Mouse (Mus musculus): Measurements from ENCODE around the gene Sec24b. TPM values are rescaled to one million over a fixed set of nuclear protein-coding genes. Genes with fewer than 3 reads are reported as not detected.

Gene Sec24b
- polyA plus RNA-seq, 1 experiment, result 38.6 TPM

DNA sequence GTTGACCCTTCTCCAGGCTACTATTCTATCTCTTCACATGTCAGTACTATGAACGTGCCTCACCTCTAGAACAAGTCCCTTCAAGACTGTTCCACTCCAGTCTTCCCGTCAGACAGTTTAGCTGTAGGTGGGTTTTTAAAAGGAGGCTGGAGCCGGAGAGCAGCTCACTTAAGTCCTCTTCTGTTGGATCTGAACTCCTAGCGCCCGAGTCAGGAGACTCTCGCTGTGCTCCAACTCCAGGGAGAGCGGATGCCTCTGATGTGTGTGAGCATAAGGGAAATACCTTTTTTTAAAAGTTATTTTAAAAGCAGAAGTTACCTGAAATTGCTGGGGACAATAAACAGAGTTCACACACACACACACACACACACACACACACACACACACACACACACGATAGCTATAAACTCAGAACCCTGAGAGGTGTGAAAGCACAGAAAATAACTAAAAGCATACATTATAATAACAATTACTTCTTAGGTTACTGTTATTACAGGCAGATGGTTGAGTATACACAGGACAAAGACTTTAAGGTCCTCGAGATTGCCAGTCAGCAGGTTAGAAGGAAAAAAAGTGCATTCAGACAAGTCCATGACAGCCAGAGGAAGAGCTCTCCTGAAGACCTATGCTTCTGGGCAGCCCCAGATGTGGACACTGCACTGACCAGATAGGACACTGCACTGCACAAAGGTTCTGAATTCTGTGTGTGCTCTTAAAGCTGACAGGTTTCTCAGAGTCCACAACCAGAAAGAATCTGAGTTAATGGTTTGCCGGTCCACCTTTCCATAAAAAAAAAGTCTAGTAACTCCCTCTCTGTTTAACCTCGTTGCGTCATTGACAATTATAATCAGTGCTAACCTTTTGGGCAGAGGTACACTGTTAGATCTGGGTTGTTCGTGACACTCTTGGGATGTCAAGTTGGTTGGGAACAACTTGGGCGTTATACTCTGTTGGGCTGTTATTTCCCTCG lies 5.7 kb downstream of the Sec24b start:
- DNase-seq (ENCODE audit: low read depth), result no peak

DNA sequence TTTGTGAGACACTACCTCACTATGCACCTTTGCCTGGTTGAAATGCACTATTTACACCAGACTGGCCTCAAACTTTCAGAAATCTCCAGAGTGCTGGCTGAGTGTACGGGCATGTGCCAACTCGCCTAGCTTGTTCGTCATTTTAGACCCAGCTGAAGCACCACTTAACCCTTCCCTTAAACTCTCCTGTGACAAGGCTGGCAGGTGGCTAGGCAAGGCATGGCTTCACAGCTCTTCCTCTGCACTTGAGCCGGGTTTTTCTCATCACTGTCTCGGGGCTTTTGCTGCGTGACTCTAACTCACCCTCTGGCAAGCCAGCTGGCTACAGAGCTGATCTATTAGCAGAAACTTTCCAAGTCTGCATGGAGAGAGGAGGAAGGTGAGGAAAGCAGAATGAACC lies 6.8 kb downstream of the Sec24b start:
- DNase-seq (ENCODE audit: low read depth), result no peak

DNA sequence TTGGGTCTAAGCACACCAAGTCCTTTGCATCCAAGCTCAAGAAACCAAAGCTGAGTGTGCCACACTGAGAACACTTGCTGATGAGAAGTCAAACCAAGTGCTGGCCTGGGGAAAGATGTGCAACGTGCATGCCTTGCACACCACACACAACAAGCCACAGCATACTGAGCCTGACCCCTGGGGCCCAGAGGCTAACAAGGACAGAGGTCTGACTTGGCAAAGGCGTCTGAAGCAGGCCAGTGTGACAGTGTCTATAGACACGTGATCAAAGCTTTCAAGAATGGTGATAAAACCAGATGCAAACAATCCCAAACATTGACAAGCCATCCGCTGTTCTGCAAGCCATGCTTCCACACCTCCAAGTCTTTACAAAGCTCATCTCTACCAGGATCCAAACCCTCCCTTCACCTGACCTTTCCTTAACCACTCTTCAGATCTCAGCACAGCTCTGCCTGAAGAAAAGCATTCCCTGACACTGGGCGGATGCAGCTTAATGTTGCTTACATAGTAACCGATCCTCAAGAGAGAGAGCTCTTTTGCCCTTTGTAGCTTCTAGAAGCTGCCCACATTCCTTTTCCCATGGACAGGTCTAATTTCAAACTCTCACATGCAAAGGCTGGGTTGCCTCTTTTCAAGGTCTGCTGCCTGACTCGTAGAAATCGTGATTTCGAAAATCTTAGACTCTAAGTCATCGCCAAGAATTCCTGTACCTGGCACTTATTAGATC lies 7.8 kb downstream of the Sec24b start:
- DNase-seq (ENCODE audit: low read depth), result no peak

DNA sequence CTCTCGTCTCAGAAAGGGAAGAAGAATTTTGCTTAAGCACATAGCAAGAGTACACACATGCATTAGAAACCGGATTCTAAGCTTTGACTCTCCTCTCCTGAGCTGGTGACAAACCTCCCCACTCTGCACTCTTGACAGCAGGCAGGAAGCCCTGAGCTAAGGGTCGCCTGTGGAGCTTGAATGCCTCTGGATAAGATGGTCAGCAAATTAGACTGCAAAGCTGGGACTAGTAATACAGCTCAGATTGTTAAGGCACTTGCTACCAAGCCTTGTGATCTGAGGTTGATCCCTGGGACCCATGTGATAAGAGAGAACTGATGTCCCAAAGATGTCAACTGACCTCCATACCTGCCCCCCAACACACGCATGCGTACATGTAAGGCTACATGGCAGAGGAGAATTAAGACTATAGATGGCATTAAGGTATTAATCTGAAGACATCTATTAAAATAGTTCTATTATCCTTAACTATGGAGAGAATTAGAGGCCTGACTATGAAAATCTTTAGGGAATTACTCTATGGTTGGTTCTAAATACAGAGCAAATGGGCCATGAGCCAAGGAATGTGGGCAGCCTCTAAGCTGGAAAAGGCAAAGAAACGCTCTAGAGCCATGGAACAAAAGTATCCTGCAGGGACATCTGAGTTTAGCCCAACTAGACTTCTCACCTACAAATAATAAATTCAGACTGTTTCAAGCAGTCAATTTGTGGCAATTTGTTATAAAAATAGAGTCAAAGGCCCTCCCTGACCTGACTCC lies 8.6 kb downstream of the Sec24b start:
- DNase-seq (ENCODE audit: low read depth), result no peak

DNA sequence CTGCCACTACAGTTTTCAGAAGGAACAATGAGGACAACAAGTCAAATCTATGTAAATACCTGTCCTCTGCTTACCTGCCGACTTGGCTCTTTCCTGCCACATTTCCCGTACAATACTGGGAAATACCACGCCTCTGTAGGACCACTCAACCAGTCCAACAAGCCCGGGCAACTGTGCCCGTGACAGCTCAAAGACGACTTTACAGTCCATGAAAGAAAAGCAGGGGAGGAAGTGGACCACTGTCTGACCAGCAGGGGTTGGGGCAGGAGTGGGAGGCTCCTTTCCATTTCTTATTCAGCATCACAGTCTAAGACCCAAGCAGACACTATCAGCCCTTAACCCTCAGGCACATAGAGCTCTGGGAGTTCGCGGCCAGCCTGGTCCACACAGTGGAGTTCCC lies 9.2 kb downstream of the Sec24b start:
- no peak for DNase-seq (ENCODE audit: low read depth)

DNA sequence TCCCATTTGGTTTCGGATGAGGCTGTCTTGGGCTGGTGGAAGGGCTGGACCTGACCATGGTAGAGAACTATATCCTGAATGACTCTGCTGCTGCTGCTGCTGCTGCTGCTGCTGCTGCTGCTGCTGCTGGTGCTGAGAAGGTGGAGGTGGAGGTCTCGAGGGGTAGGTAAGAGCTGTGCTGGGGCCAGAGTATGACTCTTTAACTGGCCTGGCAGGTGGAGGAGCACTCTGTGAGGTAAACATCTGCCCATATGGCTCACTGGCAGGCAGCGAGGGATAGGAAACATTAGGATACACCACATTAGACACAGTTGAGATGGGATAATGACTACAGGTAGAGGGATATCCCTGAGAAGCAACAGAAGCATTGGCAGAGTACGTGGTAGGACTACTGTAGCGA lies 20.6 kb downstream of the Sec24b start:
- no peak for DNase-seq (ENCODE audit: low read depth)

DNA sequence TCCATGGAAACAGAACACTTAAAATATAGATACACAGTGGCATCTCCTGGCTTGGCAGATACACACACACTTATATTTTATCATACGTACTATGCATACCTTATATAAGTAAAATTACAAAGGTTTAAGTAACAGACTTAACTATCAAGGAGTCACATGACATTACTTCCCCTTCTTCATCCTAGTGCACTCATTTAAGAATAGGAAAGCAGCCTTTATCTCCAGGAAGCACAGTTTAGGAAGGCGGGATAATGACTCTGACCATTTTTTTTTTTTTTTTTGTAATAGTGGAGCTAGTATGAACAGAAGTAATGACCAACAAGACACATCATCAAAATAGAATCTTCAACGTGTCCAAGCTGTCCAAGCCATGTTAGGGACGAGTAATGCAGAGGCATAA lies 21.3 kb downstream of the Sec24b start:
- no peak for DNase-seq (ENCODE audit: low read depth)

DNA sequence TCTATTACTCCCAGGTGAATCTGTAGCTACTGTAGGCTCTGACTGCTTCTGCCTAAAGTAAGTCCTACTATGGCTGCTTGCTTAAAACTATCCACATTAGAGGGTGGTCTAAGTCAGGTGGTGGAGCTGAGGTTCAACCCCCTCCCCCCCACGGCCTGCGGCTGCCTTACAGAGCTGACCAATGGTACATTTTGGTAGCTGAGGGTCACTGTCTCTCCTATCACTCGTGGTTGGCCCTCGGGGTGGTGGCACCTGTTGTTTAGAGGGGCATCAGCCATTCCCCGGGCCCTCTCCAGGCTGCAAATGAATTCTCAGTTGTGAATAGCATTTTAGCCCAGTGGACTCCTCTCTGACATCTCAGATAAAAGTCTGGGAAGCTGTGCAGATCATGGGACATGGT lies 32.6 kb downstream of the Sec24b start:
- DNase-seq (ENCODE audit: low read depth), result no peak

DNA sequence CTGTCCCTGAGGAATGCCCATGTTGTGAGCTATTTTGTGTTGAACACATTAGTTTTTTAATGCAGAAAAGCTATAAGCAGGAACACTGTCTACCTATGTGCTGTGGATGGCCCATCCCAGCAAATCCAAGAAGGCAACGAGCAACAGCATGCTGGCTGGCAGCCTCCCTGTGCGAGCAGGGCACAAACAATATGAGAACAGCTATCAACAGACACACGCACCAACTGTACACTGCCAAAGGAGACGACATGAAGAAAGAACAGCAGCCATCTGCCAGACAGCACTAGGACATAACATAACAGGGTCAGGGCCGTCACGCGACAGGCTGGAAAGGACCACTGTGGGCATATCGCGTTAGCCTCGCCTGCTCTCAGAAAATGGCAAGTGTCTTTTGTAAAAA lies 35.2 kb downstream of the Sec24b start:
- DNase-seq (ENCODE audit: low read depth), result no peak

DNA sequence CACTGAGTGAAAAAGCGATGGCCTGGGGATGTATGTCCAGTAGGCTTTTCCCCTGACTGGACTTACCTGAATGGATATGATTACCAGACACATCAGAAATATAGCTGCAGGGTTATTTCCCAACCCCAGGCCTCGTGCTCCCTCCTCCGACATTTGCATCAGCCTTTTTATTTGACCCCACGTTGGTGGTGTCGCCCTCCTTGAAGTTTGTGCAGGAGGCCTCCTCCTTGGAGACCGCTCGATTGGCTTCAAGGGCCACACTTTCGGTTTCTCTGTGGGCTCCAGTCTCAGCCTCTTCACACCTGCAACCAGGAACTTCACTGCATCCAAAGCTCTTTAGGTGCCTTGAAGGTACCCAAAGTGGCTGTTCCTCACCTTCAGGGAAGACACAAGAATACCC lies 35.8 kb downstream of the Sec24b start:
- DNase-seq (ENCODE audit: low read depth), result no peak

DNA sequence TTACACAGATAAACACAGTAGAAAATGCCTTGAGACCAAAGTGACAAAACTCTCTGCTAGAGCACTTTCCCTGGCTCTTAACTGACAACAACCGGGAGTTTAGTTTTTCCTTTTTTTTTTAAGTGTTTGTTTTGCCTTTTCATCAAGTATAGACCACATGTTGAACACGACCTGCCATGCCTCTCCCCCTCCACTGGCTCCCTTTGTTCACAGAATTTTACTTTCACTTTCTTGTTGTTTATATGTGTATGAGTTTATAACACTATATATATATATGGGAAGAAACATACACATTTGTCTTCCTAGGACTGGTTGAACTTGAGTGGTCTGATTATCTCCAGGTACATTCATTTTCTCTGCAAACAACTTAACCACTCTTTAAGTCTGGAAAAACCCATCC lies 48.4 kb downstream of the Sec24b start:
- no peak for DNase-seq (ENCODE audit: low read depth)

DNA sequence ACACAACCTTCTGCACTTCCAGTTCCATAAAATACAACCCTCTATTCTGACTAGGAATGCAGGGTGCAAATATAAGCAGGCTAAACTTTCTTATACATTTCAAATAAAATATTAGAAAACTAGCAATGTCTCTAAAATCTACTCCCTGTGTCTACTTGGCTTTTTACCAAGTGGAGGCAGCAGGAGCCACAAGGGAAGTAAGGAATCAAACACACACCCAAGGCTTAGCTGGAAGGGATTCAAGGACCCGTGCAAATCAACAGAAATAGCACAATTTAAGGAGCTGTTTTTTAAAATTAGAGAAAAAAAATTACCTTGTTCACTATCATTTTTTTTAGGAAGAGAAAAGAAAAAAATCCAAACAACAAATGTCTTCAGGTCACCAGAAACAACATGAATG lies 50.1 kb downstream of the Sec24b start:
- DNase-seq (ENCODE audit: low read depth), result no peak

DNA sequence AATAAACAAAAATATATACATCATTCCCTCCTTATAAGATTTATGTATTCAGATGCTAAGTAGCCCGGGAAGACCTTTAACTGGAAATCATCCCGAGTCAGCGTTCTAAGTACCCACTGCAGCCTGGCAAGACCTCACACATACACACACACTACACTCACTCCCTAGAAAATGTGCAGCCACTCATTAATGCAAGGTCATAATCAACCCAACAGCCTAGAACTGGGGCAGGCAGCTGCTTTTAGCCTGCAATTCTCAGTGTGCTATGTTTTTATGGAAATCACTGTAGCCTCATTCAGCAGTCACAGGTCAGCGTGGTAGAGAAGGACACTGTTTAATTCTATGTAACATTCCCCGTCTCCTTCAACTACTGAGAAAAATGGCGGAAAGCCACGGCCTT lies 55.2 kb downstream of the Sec24b start:
- no peak for DNase-seq (ENCODE audit: low read depth)

DNA sequence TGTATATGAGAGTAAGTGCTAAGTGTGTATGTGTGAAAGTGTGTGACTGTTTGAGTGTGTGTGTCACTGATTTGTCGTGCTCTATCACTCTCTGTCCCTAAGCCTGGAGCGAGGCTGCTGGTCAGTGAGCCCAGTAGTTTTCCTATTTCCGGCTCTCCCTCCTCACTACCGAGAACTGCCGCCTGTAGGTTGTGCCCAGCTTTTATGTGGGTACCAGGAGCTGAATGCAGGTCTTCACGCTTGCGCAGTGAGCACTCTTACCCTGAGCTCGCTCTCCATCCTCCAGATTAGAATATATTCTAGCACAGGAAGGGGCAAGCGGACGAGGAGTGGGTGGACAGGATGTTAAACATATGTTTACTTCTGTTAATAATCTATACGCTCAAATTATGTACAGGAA lies 60.4 kb downstream of the Sec24b start:
- DNase-seq (ENCODE audit: low read depth), result no peak

DNA sequence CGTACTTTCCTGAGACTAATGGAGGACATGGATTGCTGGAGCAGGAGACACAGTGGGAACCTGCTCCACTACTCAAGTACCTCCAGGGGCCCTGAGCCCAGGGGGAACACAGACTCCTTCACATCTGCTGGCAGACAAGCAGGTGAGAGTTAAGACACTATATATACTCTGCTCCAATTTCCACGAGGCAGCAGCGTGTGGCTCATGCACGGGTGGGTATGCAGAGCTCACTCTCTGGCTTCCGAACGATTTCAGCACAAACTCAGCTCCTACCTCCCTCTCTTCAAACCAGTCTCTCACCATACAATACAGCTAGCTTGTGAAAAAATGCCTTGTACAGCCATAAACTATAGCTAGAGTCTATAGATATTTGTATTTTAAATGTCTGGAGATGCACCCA lies 62.8 kb downstream of the Sec24b start:
- no peak for DNase-seq (ENCODE audit: low read depth)

DNA sequence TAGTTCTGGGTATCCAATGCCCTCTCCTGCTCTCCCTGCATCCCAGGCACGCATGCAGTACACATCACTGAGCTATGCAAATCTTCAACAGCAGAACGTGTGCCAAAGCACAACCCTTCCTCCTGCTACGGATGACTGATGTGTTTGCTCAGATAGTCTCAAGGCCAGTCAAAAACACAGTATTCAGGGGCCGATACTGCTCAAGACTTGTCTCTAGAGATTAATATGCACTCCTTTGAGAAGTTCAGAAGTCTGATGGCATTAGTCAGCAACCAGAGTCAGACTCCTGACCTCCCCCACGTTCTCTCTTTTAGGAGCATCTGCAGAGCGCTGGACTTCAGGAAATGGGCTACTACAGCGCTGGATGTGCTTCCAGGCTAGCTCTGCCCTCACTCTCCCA lies 63.4 kb downstream of the Sec24b start:
- no peak for DNase-seq (ENCODE audit: low read depth)

DNA sequence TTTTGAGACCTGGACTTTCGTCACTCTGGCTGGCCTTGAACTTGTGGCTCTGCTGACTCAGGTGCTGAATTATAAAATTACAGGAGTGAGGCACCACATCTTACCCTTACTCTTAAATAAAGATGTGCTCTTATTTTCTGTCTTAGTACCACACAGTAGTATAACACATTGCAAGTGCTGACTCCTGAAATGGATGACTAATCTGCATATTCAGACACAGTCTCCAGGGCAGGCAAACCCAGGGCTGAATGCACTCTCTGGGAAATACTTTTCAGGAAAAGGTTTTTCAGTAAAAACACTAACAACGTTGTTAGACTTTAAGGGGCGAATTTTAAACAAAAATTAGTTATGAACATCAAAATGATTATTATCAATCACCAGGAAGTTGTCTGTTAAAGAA lies 64.0 kb downstream of the Sec24b start:
- no peak for DNase-seq (ENCODE audit: low read depth)

DNA sequence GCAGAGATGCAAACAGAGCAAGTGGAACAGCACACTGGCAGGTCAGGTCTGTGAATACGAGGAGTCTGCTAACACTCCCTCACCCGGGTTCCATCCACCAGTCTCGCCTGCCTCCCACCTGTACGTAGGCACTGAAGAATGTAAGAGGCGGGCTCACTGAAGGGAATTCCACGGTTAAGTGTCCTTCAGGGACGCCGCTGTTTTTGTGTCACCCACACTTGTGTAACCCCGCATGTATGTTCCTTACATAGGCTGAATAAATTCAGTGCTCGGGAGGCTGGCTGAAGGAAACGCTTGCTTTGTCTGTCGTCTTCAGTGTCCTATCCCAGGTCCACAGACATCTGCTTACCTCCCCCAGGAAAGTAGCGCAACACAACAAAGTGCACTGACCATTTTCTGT lies 74.1 kb downstream of the Sec24b start:
- DNase-seq (ENCODE audit: low read depth), result no peak

DNA sequence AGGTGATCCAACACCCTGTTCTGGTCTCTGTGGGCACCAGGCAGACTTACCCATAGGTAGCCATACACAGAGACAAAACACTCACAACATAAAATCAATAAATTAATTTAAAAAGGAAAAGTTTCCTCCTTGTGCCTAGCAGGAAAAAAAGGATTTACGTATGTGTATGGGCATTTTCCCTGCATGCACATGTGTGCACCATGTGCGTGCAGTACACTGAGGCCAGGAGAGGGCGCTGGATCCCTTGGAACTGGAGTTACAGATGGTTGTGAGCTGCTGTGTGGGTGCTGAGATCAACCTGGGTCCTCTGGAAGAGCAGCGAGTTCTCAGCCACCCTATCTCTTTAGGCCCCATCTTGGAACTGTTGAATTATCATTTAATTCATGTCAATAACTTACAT lies 76.0 kb downstream of the Sec24b start:
- DNase-seq (ENCODE audit: low read depth), result no peak

DNA sequence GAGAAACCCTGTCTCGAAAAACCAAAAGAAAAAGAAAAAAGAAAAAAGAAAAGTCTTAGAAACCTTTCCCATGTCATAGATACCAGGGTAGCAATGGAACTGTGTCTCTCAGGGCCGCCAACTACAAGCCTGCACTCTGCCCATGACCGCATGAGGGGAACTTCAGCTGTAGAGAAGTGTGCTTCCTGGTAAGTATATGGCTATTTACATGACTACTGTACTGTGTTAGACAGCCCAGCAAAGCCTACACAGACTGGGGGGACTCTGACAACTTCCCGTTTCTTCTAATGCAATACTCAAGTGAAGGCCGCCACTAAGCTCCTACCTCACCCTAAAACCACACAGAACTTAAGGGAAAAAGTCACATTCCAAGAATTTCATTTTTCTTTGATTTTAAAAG lies 76.6 kb downstream of the Sec24b start:
- no peak for DNase-seq (ENCODE audit: low read depth)

DNA sequence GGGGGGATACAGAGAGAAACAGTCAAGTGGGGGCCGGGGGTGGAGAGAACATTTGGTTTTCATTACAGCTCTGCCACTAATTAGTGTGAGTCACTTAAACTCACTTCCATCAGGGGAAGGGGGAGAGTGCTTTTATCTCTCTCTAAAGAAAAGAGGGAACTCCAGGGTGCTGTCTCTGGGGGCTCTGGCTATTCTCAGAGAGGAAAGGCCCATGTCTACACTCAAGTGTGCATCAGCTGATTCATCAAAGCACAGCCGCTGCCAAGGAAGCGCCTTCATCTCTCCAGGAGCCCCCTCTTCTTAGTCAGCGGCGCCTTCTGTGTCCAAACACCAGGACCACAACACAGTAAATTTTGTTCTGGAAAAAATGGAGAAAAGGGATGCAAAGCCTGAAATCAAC lies 79.1 kb downstream of the Sec24b start:
- no peak for DNase-seq (ENCODE audit: low read depth)

DNA sequence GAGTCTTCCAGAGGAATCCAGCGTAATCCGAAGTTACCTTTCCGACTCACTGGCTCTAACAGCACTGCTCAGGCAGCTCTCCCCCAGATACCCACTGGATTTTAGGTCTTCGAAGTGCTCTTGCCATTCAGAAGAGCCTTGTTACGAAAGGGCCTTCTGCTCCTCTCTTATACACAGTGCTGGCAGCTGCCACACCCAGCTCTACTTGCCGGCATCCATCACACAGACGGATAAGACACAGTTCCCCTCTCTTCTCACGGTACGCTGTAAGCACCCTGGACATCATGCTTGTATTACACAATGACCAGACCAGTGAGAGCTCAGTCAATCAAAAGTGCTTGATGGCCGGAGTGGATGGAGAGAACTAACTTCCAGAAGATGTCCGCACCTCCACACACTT lies 79.6 kb downstream of the Sec24b start:
- DNase-seq (ENCODE audit: low read depth), result no peak

DNA sequence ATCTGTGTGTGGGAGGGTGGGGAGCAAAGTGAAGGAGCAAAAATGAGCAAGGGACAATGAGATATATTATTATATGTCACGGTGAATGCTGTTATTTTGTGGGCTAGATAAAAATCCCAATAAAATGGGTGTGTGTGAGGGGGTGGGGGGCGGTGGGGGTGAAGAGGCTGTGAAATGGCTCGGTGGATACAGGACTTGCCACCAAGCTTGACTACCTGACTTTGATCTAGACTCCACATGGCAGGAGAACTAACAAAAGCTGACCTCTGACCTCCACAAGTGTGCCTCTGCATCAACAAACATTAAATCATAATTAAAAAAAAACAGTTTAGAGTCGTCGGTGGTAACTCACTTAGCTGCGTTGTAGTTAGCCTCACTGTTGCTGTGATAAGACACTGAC lies 81.8 kb downstream of the Sec24b start:
- no peak for DNase-seq (ENCODE audit: low read depth)

All from gonadal fat pad, adult 2 months (tissue).